Mouse (Mus musculus) CH12F3 (cell line): ENCODE results near the gene Olfr56.

Experiments
- in situ Hi-C: fragments of 300-500 bp; cut with MboI; formaldehyde crosslinking; loops from 2 replicates; pipeline ENCODE4 v1.14.3; 2020; ENCODE audit warnings: low sequenced_read_pairs

Olfr56 gene

DNA sequence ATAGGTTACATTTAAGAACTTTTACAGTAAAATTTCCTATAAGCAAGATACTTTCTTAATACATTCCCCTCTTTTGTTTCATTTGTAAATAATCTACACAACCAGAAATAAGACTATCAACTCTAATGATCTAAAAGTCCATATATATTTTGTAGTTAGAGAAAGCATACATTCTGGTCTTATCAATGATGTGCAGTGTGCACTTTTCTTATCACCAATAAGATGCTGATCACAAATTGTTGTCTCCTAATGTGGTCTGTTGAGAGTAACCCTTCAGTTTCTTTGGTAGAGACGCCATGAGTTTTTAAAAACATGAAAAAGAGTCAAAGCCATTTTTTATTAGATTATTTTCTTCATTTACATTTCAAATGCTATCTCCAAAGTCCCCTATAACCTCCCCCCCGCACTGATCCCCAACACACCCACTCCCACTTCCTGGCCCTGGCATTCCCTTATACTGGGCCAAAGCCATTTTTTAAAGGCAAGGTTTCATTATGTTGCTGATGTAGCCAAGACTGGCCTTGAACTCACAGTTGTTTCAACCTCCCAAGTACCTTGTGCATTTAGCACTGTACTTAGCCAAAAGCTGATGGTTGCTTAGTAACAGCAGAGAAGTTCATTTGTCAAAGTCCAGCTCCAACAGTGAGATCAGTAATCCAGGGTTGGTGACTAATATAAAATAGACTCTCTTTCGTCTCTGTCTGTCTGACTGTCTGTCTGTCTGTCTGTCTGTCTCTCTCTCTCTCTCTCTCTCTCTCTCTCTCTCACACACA lies 111.2 kb downstream of the Olfr56 start:
- in situ Hi-C loops, result loop anchor here (25.0 kb wide), 1 partner anchor 228 kb away; the partner anchor contains the start of gene Irgm1

DNA sequence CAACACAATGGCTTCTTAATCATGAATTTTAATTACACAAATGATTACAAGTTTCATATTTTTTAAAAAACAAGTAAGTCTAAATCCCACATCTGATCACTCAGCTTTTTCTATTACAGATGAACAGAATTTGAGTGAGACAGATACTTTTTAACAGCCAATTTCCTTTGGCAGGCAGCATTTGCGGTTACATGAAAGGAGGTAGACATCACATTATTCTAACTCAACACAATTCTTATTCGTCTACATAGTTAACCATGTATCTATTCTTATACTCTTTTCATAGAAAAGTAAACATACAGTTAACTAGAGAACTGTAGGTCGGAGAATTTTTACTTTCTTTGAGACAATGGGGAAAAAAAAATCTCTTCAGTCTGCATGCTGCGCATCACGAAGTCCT lies 111.9 kb downstream of the Olfr56 start:
- in situ Hi-C loops, result loop anchor here (25.0 kb wide), 1 partner anchor 228 kb away; the partner anchor contains the start of gene Irgm1

DNA sequence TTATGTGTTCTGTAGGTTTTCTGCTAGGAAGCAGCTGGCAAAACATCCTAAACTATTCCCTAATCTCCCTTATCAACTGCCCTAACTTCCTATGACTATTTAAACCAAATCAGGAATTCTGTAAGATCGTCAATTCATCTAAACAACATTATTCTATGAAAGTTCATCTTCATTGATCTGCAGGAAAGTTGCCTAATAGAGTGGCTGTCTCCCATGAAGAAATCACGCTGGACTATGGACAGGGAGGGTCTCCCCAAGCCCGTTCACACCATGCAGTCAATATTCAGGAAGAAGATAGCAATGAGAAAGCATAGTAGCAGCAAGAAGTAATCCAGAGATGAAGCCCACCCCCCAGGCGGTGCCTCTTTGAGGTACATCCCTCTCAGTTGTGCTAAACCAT lies 112.5 kb downstream of the Olfr56 start:
- in situ Hi-C loops, result loop anchor here (25.0 kb wide), 1 partner anchor 229 kb away; the partner anchor contains the start of gene Irgm1

DNA sequence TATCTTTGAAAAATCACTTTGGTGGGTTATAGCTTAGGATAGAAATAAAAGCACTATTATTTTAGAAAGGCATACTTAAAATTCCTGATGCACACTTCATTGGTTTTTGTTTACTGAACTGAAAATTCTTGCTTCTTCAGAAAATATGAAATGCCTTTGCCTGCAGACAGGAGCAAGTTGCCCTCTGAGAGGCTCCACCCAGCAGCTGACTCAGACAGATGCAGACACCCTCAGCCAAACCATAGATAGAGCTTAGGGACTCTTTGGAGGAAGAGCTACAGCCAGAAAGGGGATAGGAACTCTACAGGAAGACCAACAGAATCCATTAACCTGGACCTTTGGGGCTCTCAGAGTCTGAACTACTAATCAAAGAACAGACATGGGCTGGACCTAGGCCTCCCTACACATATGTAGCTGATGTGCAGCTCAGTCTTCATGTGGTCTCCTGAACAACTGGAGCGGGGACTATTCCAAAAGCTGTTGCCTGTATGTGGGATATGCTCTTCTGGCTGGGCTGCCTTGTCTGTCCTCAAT lies 113.4 kb downstream of the Olfr56 start:
- in situ Hi-C loops, result loop anchor here (25.0 kb wide), 1 partner anchor 230 kb away; the partner anchor contains the start of gene Irgm1

DNA sequence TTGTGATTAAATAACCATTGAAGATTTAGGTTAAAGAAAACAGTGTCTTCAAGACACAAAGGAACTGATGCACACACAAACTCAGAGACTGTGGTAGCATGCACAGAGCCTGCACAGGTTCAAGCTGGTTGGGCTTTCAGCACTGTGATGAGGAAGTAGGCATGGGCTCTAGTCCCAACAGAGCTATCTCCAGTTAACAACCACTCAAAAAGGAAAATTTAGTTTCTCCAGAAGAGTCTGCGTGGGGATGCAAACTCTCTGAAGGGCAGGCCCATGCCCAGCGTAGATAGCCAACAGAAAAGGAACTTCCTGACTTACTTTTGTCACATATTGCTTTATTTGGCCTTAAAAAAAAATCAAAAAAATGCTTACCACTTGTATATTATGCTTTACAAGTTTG lies 114.1 kb downstream of the Olfr56 start:
- in situ Hi-C loops, result loop anchor here (25.0 kb wide), 1 partner anchor 230 kb away; the partner anchor contains the start of gene Irgm1

DNA sequence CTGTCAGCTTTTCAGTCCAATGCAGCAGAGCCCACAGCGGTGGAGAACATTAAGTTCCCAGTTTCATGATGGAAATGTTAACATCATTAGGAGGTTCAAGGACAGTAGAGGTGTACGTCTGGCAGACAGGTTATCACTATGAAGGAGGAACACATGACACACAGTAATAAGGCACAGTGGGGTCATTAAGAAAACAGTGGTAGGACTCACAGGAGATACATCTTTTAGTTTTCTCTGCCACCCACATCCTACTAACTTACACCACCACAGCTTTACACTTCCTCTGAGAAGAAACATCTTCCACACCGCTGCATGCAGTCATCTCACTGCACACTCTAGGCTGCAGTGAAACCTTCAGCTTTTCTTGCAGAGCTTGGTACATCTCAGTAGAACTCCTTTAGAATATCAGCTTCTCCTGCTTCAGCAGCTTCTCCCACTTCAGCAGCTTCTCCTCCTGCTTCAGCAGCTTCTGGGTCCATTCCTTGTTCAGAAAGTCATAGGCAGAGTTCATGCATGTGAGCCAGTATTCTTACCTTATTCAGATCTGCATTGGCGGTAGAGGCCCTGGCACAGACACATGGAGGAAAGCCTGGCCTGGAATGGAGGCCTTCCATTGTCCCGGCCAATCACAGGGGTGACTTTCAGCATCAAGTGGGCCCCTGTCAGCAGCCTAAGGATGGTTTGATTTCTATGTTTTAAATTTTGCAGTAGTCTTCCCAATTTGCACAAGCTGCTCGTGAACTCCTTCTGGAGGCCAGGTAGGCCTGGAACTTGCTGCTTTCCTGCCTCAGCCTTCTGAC lies 115.4 kb downstream of the Olfr56 start:
- in situ Hi-C loops, result loop anchor here (25.0 kb wide), 1 partner anchor 232 kb away; the partner anchor contains the start of gene Irgm1

- in situ Hi-C loops, result loop anchor here (25.0 kb wide), 1 partner anchor 233 kb away; the partner anchor contains the start of gene Irgm1
These were observed 116.7 kb downstream of the Olfr56 start for GRCm38 (mm10) chr11:49095367-49095766.

DNA sequence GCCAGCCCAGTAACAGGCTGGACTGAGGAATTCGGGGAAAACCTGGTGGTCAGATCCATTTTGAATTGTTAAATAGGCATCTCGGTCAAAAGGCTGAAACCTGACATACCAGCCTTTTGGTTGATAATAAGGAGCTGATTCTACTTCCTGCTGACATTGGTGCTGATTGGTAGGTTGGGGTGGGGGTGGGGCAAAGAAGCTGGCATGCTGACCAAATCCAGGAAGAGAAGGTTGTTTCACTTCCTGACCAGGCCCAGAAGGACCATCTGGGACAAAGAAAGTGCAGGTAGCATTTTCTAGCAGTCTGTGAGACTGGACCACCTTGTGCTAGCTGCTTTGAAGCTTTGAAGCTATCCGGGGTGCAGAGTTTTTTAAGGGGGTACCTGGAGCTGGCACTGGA lies 121.7 kb downstream of the Olfr56 start:
- in situ Hi-C loops, result loop anchor here (25.0 kb wide), 1 partner anchor 162 kb away; no protein-coding TSS in a partner anchor

DNA sequence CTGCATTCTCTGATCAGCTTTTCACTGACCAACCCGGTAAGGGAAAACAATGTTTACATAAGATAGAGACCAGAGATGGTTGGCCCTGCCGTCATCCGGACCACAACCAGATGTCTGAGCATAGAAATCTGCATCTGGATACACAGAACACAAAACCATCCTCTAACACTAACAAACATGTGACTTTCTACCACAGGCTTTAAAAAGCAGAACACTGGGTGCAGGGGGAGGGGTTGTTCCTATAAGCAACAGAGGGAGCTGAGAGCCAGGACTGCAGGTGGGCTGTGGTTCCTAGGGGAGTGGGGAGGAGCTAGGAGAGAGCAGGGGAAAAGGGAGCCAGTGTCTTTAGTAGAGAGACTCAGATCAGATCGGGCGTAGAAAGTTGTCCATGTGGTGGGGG lies 122.8 kb downstream of the Olfr56 start:
- in situ Hi-C loops, result loop anchor here (25.0 kb wide), 1 partner anchor 161 kb away; no protein-coding TSS in a partner anchor

GRCm38 (mm10) chr11:49103047-49103693 lies 124.5 kb downstream of the Olfr56 start:
- in situ Hi-C loops, result loop anchor here (25.0 kb wide), 1 partner anchor 159 kb away; no protein-coding TSS in a partner anchor

- in situ Hi-C loops, result loop anchor here (25.0 kb wide), 1 partner anchor 157 kb away; no protein-coding TSS in a partner anchor
These were observed 127.1 kb downstream of the Olfr56 start for GRCm38 (mm10) chr11:49105752-49106151.

DNA sequence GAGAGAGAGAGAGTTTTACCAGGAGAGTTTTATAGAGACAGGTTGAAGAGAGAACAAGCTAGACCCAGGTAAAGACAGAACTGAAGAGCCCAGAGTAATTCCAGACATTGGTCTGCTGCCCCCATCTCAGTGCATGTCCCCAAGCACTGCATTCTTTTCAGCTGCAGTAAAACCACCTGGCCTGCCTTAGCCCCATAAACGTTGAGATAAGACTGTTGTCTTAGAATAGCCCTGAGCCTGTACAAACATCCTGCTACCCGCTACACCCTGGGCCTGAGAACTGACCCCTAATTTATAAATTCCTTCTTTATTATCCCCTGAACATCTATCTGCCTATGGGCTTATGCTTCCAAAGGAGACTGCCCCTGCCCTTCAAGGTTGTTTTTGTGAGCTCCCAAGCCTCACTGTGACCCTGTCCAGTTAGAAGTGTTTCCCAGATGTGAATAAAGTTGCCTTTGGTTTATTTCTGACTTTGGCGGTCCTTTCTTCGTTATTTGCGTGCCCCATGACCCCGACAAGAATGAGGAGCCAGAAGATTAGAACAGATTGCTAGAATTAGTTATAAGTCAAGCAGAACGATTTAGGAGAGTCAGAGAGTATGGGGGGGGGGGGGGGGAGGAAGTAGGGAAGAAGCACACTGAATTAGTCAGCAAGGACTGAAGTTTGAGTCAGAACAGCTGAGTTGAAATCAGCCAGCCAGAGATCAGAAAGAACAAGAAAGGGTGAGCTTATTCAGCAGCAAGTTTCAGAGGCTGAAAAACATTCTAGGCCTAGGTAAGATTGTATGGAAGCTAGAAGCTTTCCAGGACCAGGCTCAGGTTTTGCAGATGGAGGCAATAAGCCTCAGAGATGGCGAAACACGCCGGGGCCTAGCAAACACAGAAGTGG lies 129.2 kb downstream of the Olfr56 start:
- in situ Hi-C loops, result loop anchor here (25.0 kb wide), 1 partner anchor 154 kb away; no protein-coding TSS in a partner anchor

DNA sequence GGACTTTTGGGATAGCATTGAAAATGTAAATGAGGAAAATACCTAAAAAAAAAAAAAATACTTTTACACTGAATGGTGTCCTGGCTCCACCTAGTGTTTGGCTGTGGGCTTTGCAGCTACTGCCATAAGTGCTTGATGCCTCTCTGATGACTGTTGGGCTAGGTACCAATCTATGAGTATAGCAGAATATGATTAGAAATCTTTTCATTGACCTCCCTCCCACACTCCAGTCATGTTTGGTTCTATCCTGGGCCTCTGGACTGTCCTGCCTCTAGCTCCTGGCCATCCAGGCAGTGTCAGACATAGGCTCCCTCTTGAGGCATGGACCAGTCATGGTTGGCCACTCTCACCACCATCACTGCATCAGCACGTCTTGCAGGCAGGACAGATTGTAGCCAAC lies 130.1 kb downstream of the Olfr56 start:
- in situ Hi-C loops, result loop anchor here (25.0 kb wide), 1 partner anchor 153 kb away; no protein-coding TSS in a partner anchor

- in situ Hi-C loops, result loop anchor here (25.0 kb wide), 1 partner anchor 151 kb away; no protein-coding TSS in a partner anchor
These were observed 132.3 kb downstream of the Olfr56 start for GRCm38 (mm10) chr11:49111000-49111399.

- in situ Hi-C loops, result loop anchor here (25.0 kb wide), 1 partner anchor 150 kb away; no protein-coding TSS in a partner anchor
These were observed 134.0 kb downstream of the Olfr56 start for GRCm38 (mm10) chr11:49112624-49113219.

DNA sequence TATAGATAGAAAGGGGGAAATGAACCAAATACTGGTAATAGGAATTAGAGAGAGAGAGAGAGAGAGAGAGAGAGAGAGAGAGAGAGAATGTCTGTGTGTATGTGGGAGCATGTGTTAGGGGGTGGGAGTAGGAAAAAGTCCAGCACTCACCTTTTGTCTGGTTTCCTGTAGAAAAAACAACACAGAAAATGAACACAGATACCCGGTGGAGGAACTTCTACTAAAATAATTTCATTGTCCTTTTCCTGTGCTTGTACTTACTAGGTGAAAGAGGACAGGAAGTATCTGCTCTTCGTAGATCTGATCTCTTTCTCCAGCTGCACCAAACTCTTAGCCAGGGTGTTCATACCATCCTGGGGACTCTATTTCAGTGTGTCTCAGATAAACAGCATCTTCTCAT lies 135.5 kb downstream of the Olfr56 start:
- in situ Hi-C loops, result loop anchor here (25.0 kb wide), 1 partner anchor 148 kb away; no protein-coding TSS in a partner anchor

DNA sequence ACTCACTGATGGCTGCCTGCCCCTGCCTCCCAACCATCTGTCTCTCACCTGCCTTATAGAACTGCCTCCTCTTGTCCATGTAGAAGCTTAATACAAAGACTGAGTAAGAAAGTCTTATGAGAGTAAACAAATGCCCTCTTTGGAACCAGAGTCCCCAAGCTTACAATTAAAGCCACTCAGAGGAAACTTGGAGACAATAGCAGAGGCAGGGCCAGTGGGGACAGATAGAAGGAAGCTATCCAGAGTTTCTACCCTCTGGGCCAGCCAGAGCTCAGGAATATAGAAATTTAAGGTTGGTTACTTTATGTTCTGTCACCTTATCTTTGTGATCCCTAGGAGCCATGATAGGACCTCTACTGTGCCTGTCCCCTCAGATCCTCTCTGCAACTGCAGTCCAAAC lies 136.1 kb downstream of the Olfr56 start, which contains the start of gene Olfr1396:
Gene Olfr1396 (minus strand): TSS at position 101 of the 400 bp plus-strand sequence.
- in situ Hi-C loops, result loop anchor here (25.0 kb wide), 1 partner anchor 148 kb away; no protein-coding TSS in a partner anchor

DNA sequence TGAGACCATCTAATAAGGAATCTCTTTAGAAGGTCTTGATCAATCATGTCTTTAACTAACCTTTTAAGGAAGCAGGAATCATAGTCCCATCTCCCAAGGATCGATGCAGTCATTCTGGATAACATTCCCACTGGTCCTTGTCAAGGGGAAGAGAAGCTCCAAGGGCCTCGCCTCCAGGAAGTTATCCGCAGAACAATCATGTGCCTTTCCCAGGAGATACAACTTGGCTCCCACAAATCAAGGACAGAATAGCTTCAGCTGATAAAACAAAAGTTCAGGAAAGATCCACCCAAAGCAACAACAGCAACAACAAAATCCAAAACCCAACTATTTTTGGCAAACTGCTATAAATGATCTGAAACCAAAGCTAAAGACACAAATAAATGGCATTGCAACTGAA lies 140.9 kb downstream of the Olfr56 start:
- in situ Hi-C loops, result loop anchor here (25.0 kb wide), 1 partner anchor 143 kb away; no protein-coding TSS in a partner anchor
